Mouse (Mus musculus) ES-E14 (cell line): ENCODE data around the gene Slc35a1.

ENCODE experiments used
- CHD2 ChIP-seq: IDR thresholded peaks from 2 replicates; pipeline ENCODE4 v1.6.1; 2014; ENCODE audit warnings: mild to moderate bottlenecking, low read depth, low read length, inconsistent platforms
- ZNF384 ChIP-seq: IDR thresholded peaks from 2 replicates; pipeline ENCODE4 v1.6.1; 2012; ENCODE audit warnings: low read depth, low read length, inconsistent platforms

DNA sequence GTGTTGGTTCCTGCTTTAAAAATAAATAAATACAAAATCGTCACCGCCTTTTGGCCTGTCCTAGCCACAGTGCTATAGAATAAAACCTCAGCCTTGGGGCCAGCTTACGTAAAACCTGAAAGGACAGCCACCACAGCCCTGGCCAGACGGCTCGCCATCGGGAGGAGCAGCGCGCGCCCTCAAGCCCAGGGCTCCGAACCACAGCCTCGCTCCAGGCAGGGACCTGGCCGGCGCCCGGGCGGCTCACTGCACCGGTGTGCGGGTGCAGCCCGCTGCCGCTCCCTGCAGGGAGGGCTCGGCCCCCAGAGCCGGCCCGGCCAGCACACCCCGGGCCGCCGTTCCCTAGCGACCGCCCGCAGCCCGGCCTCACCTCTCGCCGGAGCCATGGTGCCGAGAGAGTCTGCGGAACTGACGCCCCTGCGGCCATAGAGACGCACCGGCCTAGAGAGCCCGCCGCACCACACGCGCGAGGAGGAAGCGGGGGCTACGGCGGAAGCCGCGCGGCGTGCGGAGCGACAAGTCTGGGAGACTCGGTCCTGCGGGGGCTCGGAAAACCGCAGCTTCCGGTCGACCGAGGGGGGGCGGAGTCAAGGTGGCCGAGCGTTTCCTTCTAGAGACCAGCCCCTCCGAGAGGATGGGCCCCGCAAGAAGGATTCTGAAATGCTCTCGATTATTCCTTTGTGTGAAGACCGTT, at the start of gene Slc35a1:
- TF ChIP-seq CHD2 = no peak
- no peak for TF ChIP-seq ZNF384
